Mouse (Mus musculus) stomach, postnatal 0 days (tissue): ENCODE results near the gene Aco2. TPM values are rescaled to one million over a fixed set of nuclear protein-coding genes. Genes with fewer than 3 reads are reported as not detected.

Experiments
- ATAC-seq: fragments of 200-750 bp; cut with Nextera tagmentation; 2 replicates; pipeline ENCODE4 v1.8.0; 2017; ENCODE audit not compliant: low FRiP score, low TSS enrichment
- DNase-seq: peaks from one replicate; pipeline ENCODE4 v3.0.0-alpha.2; 2016; ENCODE audit warnings: low spot score
- H3K27ac ChIP-seq: fragments of 300-500 bp; sonication (generic); replicated peaks from 2 replicates; pipeline ENCODE4 v1.5.1; 2014; ENCODE audit warnings: mild to moderate bottlenecking, control low read depth
- H3K27me3 ChIP-seq: fragments of 300-500 bp; sonication (generic); 2 replicates; pipeline ENCODE4 v1.6.1; 2014; ENCODE audit warnings: low read length; ENCODE audit not compliant: control insufficient read depth, insufficient read depth
- H3K36me3 ChIP-seq: fragments of 300-500 bp; sonication (generic); 2 replicates; pipeline ENCODE4 v1.6.1; 2014; ENCODE audit warnings: low read length, mixed read lengths; ENCODE audit not compliant: control insufficient read depth, insufficient read depth
- H3K4me1 ChIP-seq: fragments of 300-500 bp; sonication (generic); replicated peaks from 2 replicates; pipeline ENCODE4 v1.6.1; 2014; ENCODE audit warnings: antibody characterized with exemption; ENCODE audit not compliant: control insufficient read depth, insufficient read depth
- H3K4me2 ChIP-seq: fragments of 300-500 bp; sonication (generic); replicated peaks from 2 replicates; pipeline ENCODE4 v1.6.1; 2014; ENCODE audit warnings: low read depth, mild to moderate bottlenecking, control low read depth, moderate library complexity
- H3K4me3 ChIP-seq: fragments of 300-500 bp; sonication (generic); 2 replicates; pipeline ENCODE4 v1.5.1; 2014; ENCODE audit warnings: low read depth, low read length, control low read depth
- H3K9ac ChIP-seq: fragments of 300-500 bp; sonication (generic); 2 replicates; pipeline ENCODE4 v1.6.1; 2014; ENCODE audit warnings: mild to moderate bottlenecking, low read length, control low read depth, mixed read lengths
- H3K9me3 ChIP-seq: fragments of 300-500 bp; sonication (generic); 2 replicates; pipeline ENCODE4 v1.6.1; 2016; ENCODE audit warnings: low read length; ENCODE audit not compliant: control insufficient read depth
- CTCF ChIP-seq: IDR thresholded peaks from 2 replicates; pipeline ENCODE4 v1.5.1; 2016; ENCODE audit warnings: antibody characterized with exemption, low read depth, mild to moderate bottlenecking, moderate library complexity
- EP300 ChIP-seq: optimal IDR thresholded peaks from 2 replicates; pipeline ENCODE3; 2016; ENCODE audit warnings: antibody characterized with exemption
- WGBS: fragments of 180-500 bp; shearing (Covaris S2); extraction: QIAGEN DNeasy Blood & Tissue Kit; methylation state at CpG from one replicate; pipeline ENCODE4 v1.1.7; 2014; 5-methylcytosine and 5-hydroxymethylcytosine counted together
- polyA plus RNA-seq: library from polyadenylated mRNA; unstranded; fragments of >200 nt; fragmentation: Nextera tagmentation; extraction: Ambion mirVana; gene quantifications from 2 replicates; pipeline ENCODE4 v1.2.1, GENCODE M21; 2015

Gene Aco2
- polyA plus RNA-seq, 1 experiment from 2014 or later, result 130 TPM

DNA sequence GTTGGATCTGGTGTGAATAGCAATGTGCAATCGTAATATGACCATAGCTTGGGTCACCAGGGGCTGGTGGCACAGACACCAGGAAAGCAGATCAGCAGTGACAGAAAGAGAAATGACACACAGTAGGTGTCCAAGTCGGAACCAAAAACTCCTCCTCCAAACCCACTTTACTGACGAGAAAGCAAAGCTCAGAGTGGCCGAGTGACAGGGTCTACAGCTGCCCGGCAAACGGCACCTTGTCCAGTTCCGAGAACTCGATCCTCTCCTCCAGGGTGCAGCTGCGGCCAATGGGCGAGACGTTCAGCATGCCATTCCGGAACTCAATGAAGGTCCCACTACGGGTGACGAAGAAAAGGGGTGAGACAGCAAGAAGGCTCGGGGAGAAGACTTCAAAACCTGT is 83.3 kb downstream of the Aco2 start:
- H3K36me3 ChIP-seq, result peaks cover 5% of the 10 kb centered on the region
- WGBS, result 93% methylated on average over 15 of the region's 15 CpGs
- no peak for ATAC-seq

DNA sequence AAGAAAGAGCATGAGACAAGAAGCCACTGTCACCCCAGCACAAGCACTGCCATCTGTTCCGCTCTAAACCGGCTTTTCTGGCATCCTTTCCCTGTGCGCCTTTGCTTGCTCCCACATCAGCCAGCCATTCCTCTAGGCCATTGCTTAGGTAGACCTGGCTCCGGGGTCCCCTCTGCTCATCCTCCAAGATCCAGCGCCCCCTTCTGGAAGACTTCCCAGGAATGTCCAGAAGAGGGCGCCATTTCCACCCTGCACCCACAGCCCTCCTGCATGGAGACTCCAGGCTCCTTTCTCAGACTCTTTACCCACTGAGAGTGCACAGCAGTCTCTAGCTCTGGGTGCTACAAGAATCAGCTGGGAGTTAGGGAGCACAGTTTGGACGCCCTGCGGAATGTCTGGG is 84.3 kb downstream of the Aco2 start:
- no peak overlapping the region for H3K4me3 ChIP-seq
- ATAC-seq, result no peak
- H3K9ac ChIP-seq, result no peak overlapping the region
- H3K36me3 ChIP-seq, result peaks cover 5% of the 10 kb centered on the region
- no peak overlapping the region for H3K27ac ChIP-seq
- H3K9me3 ChIP-seq, result no peaks in the 10 kb centered on the region
- no peaks in the 10 kb centered on the region for H3K27me3 ChIP-seq
- TF ChIP-seq EP300, result no peak
- TF ChIP-seq CTCF, result peak; percentile 93
- WGBS, result 60% methylated on average over 8 of the region's 8 CpGs
- no peak overlapping the region for H3K4me2 ChIP-seq
- peak; percentile 64 for DNase-seq
- no peaks in the 10 kb centered on the region for H3K4me1 ChIP-seq

More for the DNA sequence above, 83.3 kb downstream of the Aco2 start:
- no peak overlapping the region for H3K4me2 ChIP-seq
- H3K27me3 ChIP-seq, result no peaks in the 10 kb centered on the region
- H3K4me1 ChIP-seq, result no peaks in the 10 kb centered on the region
- TF ChIP-seq CTCF, result no peak
- TF ChIP-seq EP300, result no peak
- no peaks in the 10 kb centered on the region for H3K9me3 ChIP-seq
- H3K4me3 ChIP-seq, result no peak overlapping the region
- H3K9ac ChIP-seq, result no peak overlapping the region
- no peak for DNase-seq
- no peak overlapping the region for H3K27ac ChIP-seq

- H3K4me2 ChIP-seq, result no peak overlapping the region
- H3K9me3 ChIP-seq, result no peaks in the 10 kb centered on the region
- no peak for TF ChIP-seq EP300
- no peak for TF ChIP-seq CTCF
- DNase-seq (no peak), ATAC-seq (no peak)
- H3K9ac ChIP-seq, result no peak overlapping the region
- no peaks in the 10 kb centered on the region for H3K27me3 ChIP-seq
- H3K36me3 ChIP-seq, result peaks cover 5% of the 10 kb centered on the region
- no peak overlapping the region for H3K27ac ChIP-seq
- 80% methylated on average over 11 of the region's 11 CpGs for WGBS
- H3K4me3 ChIP-seq, result no peak overlapping the region
- H3K4me1 ChIP-seq, result no peaks in the 10 kb centered on the region
These were observed 85.5 kb downstream of the Aco2 start for GRCm38 (mm10) chr15:81957598-81957997.

DNA sequence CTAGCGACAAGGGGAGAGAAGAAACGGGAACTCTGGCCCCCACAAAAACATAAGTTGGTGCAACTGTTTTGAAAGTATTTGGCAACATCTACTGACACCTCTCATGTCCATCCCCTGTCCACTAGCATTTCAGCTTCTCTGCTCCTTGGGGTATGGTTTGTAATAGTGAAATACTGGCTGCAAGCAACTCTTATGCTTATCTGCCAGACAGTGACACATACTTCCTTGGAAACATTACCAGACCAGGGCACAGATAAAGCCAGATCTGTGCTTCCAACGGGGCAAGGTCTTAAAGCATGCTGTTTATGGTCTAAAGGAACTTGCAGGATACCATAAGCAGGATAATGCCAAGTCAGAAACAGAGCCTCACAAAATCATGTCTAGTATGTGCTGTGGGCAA is 86.8 kb downstream of the Aco2 start:
- no peak overlapping the region for H3K27ac ChIP-seq
- H3K9ac ChIP-seq, result no peak overlapping the region
- peaks cover 5% of the 10 kb centered on the region for H3K36me3 ChIP-seq
- H3K27me3 ChIP-seq, result no peaks in the 10 kb centered on the region
- no peak for ATAC-seq
- TF ChIP-seq CTCF (no peak), EP300 (no peak)
- no peaks in the 10 kb centered on the region for H3K9me3 ChIP-seq
- H3K4me1 ChIP-seq, result no peaks in the 10 kb centered on the region
- no peak overlapping the region for H3K4me3 ChIP-seq
- WGBS, result 73% methylated on average over 3 of the region's 3 CpGs
- no peak overlapping the region for H3K4me2 ChIP-seq
- no peak for DNase-seq

- peak; percentile 86 for TF ChIP-seq CTCF
- TF ChIP-seq EP300, result no peak
- Histone ChIP-seq H3K9me3 (no peaks in the 10 kb centered on the region), H3K9ac (peak within 1 kb of the TSS; percentile 80), H3K27me3 (no peaks in the 10 kb centered on the region), H3K4me3 (peak within 1 kb of the TSS; percentile 72), H3K4me2 (peak within 1 kb of the TSS; percentile 98), H3K27ac (peak within 1 kb of the TSS; percentile 91), H3K36me3 (no peaks in the 10 kb centered on the region), H3K4me1 (no peaks in the 10 kb centered on the region)
- WGBS, result under 1% methylated on average over 68 of the region's 77 CpGs
- ATAC-seq (peak; percentile 96), DNase-seq (peak; percentile 100)
These were observed 88.3 kb downstream of the Aco2 start, which contains the start of gene Pmm1 for GRCm38 (mm10) chr15:81960171-81961077. TSS of gene Pmm1 (minus strand) at chr15:81960930.

DNA sequence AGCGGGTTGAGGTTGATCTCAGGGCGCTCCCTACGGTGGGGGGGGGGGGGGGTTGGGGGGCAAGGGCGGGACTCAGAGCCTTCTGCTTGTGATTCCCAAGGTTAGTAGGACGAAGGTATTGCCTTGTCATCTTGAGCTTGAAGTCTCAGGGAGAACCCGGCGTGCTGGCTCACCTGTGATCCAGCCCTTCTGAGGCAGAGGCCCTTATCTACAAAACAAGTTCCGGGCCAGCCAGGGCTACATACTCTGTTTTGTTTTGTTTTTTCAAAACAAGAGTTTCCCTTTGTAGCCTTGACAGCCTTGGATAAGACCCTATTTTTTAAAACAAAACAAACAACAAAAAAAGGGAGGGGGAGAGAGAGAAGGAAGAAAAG is 89.0 kb downstream of the Aco2 start:
- TF ChIP-seq EP300 (no peak), CTCF (no peak)
- H3K36me3 ChIP-seq, result no peaks in the 10 kb centered on the region
- 0% methylated on average over 5 of the region's 8 CpGs for WGBS
- H3K4me1 ChIP-seq, result no peaks in the 10 kb centered on the region
- no peaks in the 10 kb centered on the region for H3K27me3 ChIP-seq
- ATAC-seq, result no peak
- peak overlapping the region; percentile 98 for H3K4me2 ChIP-seq
- no peaks in the 10 kb centered on the region for H3K9me3 ChIP-seq
- H3K9ac ChIP-seq, result peak overlapping the region; percentile 35; the same call in 1 of the 2 replicates
- DNase-seq, result no peak
- H3K27ac ChIP-seq, result no peak overlapping the region; the same call in 1 of the 2 replicates
- H3K4me3 ChIP-seq, result peak overlapping the region; percentile 72
